Mouse (Mus musculus) embryonic facial prominence, embryonic 11.5 days (tissue): ENCODE results near the gene Ncoa7. TPM values are rescaled to one million over a fixed set of nuclear protein-coding genes. Genes with fewer than 3 reads are reported as not detected.

ENCODE experiments used
- ATAC-seq: fragments of 200-750 bp; cut with Nextera tagmentation; replicated peaks from 2 replicates; pipeline ENCODE4 v1.8.0; 2017; ENCODE audit warnings: low read depth; ENCODE audit not compliant: insufficient number of reproducible peaks, low FRiP score, low TSS enrichment
- DNase-seq: peaks from one replicate; pipeline ENCODE4 v3.0.0-alpha.2; 2015; ENCODE audit warnings: low spot score
- H3K27ac ChIP-seq: fragments of 300-500 bp; sonication (generic); replicated peaks from 2 replicates; pipeline ENCODE4 v1.5.1; 2014; ENCODE audit warnings: mild to moderate bottlenecking, low read depth, low read length, control low read depth
- H3K27me3 ChIP-seq: fragments of 300-500 bp; sonication (generic); 2 replicates; pipeline ENCODE4 v1.6.1; 2014; ENCODE audit warnings: mild to moderate bottlenecking, low read length, moderate library complexity, mixed read lengths; ENCODE audit not compliant: control insufficient read depth, insufficient read depth
- H3K36me3 ChIP-seq: fragments of 300-500 bp; sonication (generic); replicated peaks from 2 replicates; pipeline ENCODE4 v1.6.1; 2014; ENCODE audit warnings: low read depth, mild to moderate bottlenecking, low read length, moderate library complexity, mixed read lengths; ENCODE audit not compliant: control insufficient read depth, insufficient read depth
- H3K4me1 ChIP-seq: fragments of 300-500 bp; sonication (generic); 2 replicates; pipeline ENCODE4 v1.6.1; 2014; ENCODE audit warnings: low read length, mixed read lengths; ENCODE audit not compliant: control insufficient read depth, insufficient read depth
- H3K4me2 ChIP-seq: fragments of 300-500 bp; sonication (generic); 2 replicates; pipeline ENCODE4 v1.6.1; 2014; ENCODE audit warnings: low read depth, mild to moderate bottlenecking, control low read depth, low read length, moderate library complexity
- H3K4me3 ChIP-seq: fragments of 300-500 bp; sonication (generic); 2 replicates; pipeline ENCODE4 v1.5.1; 2014; ENCODE audit warnings: low read depth, low read length, control low read depth
- H3K9ac ChIP-seq: fragments of 300-500 bp; sonication (generic); replicated peaks from 2 replicates; pipeline ENCODE4 v1.6.1; 2014; ENCODE audit warnings: mild to moderate bottlenecking, control low read depth, low read length
- H3K9me3 ChIP-seq: fragments of 300-500 bp; sonication (generic); replicated peaks from 2 replicates; pipeline ENCODE4 v1.6.1; 2016; ENCODE audit warnings: mild to moderate bottlenecking, low read length, inconsistent platforms, mixed read lengths; ENCODE audit not compliant: control insufficient read depth
- WGBS: fragments of 180-500 bp; shearing (Covaris S2); extraction: QIAGEN DNeasy Blood & Tissue Kit; methylation state at CpG from one replicate; pipeline ENCODE4 v1.1.7; 2014; 5-methylcytosine and 5-hydroxymethylcytosine counted together
- polyA plus RNA-seq: library from polyadenylated mRNA; unstranded; fragments of >200 nt; fragmentation: Nextera tagmentation; extraction: Ambion mirVana; gene quantifications from 2 replicates; pipeline ENCODE4 v1.2.1, GENCODE M21; 2014

Ncoa7 gene
- polyA plus RNA-seq, 1 experiment from 2014 or later, result 9.7 TPM

DNA sequence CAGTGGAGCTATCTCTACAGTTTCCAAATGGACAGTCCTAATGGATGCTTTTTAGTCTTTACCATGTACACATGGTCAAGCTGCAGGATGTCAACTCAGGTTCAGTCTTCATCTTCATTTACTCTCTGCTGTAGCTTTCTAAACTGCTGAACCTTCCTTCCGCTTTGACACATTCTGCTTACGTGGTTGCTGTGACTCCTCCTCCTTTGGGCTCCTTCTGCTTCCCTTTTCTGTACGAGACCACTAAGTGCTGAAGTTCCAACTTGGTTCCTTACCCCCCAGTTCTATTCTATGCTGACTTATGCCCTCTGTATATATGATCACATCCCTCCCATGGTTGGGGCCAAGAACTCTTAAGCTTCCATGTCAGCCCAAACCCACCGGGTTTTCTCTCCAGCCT, 51.5 kb downstream of the Ncoa7 start:
- Histone ChIP-seq H3K9me3 (no peaks in the 10 kb centered on the region), H3K4me1 (no peaks in the 10 kb centered on the region), H3K4me3 (no peak overlapping the region), H3K9ac (no peak overlapping the region), H3K27me3 (no peaks in the 10 kb centered on the region), H3K36me3 (no peaks in the 10 kb centered on the region), H3K4me2 (no peak overlapping the region), H3K27ac (no peak overlapping the region)
- DNase-seq, result no peak
- ATAC-seq, result no peak
- WGBS, result 96% methylated on average over 4 of the region's 4 CpGs

DNA sequence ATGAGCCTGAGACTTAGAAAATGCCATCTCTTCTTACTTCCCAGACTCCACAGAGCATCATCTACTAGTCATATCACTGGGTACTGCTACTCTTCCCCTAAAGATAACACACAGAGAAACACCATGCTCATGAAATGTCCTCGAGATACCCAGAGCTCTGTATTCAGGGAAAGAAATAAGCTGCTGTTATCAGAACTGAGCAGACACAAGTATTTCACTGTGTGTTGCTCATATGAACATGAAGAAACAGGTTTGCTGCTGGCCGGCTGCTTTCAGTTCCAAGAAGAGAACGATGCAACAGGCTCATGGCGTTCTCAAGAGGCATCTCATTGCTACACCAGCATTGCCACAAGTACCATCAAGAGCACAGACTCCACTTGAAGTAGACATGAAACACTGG, 53.3 kb downstream of the Ncoa7 start:
- Histone ChIP-seq H3K4me1 (no peaks in the 10 kb centered on the region), H3K27ac (no peak overlapping the region), H3K36me3 (no peaks in the 10 kb centered on the region), H3K9ac (no peak overlapping the region), H3K4me2 (no peak overlapping the region), H3K4me3 (no peak overlapping the region), H3K27me3 (no peaks in the 10 kb centered on the region), H3K9me3 (no peaks in the 10 kb centered on the region)
- no peak for ATAC-seq
- 86% methylated on average over 4 of the region's 4 CpGs for WGBS
- DNase-seq, result no peak

DNA sequence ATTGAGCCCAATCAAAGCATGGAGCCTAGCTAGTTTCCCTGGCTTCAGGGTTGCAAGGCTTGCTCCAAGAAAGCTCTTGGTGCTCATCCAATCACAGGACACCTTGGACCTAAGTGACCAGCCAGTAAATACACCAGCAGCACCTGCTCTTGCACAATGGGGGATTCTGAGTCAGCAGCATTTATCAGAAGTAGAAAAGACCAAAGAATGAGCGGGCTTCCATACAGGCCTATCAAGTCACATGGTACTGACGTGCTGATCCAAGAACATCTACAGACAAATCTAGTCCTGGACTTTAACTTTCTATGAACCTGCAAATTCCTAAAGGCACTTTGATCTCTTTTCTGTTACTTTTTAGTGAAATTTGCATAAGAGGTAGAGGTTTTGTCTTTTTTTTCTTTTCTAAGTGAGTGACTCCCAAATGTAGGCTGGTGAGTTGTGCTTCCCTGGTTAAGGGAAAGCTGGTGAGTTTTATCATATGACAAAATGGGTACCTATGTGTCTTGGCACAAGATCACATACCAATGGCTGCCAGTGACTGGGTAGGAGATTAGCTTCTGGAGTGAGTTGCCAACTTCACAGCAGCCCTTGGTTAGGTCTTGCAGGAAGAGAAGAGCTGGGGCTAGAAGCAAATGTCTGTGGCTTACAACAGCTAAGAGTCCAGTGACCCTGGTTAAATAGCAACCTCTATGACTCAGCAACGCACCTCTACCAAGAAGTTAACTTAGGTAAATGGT, 57.7 kb downstream of the Ncoa7 start:
- Histone ChIP-seq H3K4me1 (no peaks in the 10 kb centered on the region), H3K27me3 (no peaks in the 10 kb centered on the region), H3K4me2 (no peak overlapping the region), H3K27ac (no peak overlapping the region), H3K9ac (no peak overlapping the region), H3K36me3 (no peaks in the 10 kb centered on the region), H3K4me3 (no peak overlapping the region), H3K9me3 (no peaks in the 10 kb centered on the region)
- WGBS, result 92% methylated on average over 3 of the region's 3 CpGs
- DNase-seq (no peak), ATAC-seq (no peak)

DNA sequence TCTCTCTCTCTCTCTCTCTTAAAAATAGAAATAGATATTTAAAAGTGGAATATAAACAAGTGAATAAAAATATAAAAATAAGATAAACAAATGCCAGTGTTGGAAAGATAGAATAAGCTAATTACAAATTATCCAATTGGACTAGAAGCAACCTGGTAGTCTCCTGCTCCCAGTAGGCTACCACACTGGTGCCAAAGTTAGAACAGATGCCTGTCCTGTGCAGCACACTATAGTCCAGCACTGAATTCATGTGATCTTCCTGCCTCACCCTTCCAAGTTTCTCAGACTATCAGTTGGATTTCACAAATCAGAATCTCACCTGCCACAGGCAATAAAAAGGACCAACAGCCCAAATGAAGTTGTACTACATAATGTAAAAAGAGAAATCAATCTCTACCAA, 59.9 kb downstream of the Ncoa7 start:
- no peaks in the 10 kb centered on the region for H3K9me3 ChIP-seq
- DNase-seq (no peak), ATAC-seq (no peak)
- no peaks in the 10 kb centered on the region for H3K27me3 ChIP-seq
- H3K4me2 ChIP-seq, result no peak overlapping the region
- H3K9ac ChIP-seq, result no peak overlapping the region
- no peak overlapping the region for H3K4me3 ChIP-seq
- no peaks in the 10 kb centered on the region for H3K4me1 ChIP-seq
- H3K27ac ChIP-seq, result no peak overlapping the region
- no peaks in the 10 kb centered on the region for H3K36me3 ChIP-seq

DNA sequence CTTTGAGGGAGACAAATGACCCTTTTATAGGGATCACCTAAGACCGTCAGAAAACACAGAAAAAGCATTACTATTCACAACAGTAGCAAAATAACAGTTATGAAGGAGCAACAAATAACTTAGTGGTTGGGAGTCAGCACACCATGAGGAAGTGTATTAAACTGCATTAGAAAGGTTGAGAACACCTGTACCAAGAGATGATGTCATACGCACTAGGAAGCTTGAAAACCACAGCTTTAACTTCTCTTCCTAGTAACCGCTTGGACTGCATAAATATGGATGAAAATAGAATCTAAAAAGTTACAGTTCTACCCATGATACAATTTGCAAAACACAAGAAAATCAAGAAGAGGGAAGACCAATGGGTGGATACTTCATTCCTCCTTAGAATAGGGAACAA, 64.7 kb downstream of the Ncoa7 start:
- no peak overlapping the region for H3K27ac ChIP-seq
- ATAC-seq, result no peak
- no peak overlapping the region for H3K9ac ChIP-seq
- 91% methylated on average over 3 of the region's 3 CpGs for WGBS
- H3K9me3 ChIP-seq, result no peaks in the 10 kb centered on the region
- H3K4me2 ChIP-seq, result no peak overlapping the region
- no peaks in the 10 kb centered on the region for H3K27me3 ChIP-seq
- no peak overlapping the region for H3K4me3 ChIP-seq
- H3K4me1 ChIP-seq, result no peaks in the 10 kb centered on the region
- no peaks in the 10 kb centered on the region for H3K36me3 ChIP-seq
- no peak for DNase-seq

DNA sequence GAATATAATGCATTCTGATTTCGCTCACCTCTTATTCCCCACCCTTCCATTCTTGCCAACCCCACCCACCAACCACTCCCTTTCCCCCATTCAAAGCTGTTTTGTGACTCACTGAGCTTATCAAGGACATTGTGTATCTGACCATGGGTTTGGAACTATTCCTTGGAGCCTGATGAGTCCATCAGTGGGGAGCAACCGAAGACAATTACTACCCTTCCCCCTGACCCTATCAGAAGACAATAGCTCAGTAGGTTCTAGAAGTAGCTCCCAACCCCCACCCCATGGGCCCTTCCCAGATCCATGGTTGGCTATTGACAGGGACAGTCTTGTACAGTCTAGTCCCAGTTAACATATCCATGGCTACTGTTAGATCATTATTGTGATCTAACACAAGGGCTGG, 65.8 kb downstream of the Ncoa7 start:
- ATAC-seq (no peak), DNase-seq (no peak)
- H3K4me2 ChIP-seq, result no peak overlapping the region
- no peak overlapping the region for H3K27ac ChIP-seq
- WGBS, result 89% methylated on average over 2 of the region's 2 CpGs
- no peaks in the 10 kb centered on the region for H3K9me3 ChIP-seq
- no peak overlapping the region for H3K9ac ChIP-seq
- no peaks in the 10 kb centered on the region for H3K4me1 ChIP-seq
- H3K4me3 ChIP-seq, result no peak overlapping the region
- H3K36me3 ChIP-seq, result no peaks in the 10 kb centered on the region
- H3K27me3 ChIP-seq, result no peaks in the 10 kb centered on the region

DNA sequence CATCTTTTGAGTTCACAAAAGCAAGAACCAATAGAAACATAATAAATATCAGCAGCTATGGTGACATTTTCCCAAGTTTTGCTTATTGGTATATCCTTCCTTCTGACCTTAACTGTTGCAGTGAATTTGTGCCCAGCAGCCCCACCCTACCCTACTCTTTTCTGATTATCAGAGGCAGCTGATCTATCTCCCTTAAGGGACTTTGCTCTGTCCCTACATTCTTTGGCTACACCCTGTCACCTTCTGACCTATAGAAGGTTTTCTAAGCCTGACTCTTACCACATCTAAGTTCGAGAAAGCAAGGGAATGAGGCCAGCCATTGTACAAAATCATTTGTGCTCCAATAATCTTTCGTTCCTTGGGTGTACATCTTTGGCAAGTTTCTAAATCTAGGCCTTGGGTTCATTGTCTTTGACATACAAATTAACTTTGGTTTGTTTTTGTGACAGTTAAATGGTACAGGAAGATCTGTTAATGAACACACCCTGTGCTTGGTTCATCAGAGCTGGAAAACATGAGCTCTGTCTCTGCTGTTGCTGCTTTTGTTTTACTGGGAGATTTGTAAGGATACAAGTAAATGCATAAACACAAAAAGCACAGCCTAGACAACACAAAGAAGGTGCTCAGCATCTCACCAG, 69.9 kb downstream of the Ncoa7 start:
- H3K9ac ChIP-seq, result no peak overlapping the region
- WGBS, result 74% methylated on average over 2 of the region's 2 CpGs
- H3K9me3 ChIP-seq, result no peaks in the 10 kb centered on the region
- ATAC-seq, result no peak
- H3K27ac ChIP-seq, result no peak overlapping the region
- no peak for DNase-seq
- H3K4me3 ChIP-seq, result no peak overlapping the region
- H3K36me3 ChIP-seq, result no peaks in the 10 kb centered on the region
- H3K4me1 ChIP-seq, result no peaks in the 10 kb centered on the region
- H3K27me3 ChIP-seq, result no peaks in the 10 kb centered on the region
- no peak overlapping the region for H3K4me2 ChIP-seq

DNA sequence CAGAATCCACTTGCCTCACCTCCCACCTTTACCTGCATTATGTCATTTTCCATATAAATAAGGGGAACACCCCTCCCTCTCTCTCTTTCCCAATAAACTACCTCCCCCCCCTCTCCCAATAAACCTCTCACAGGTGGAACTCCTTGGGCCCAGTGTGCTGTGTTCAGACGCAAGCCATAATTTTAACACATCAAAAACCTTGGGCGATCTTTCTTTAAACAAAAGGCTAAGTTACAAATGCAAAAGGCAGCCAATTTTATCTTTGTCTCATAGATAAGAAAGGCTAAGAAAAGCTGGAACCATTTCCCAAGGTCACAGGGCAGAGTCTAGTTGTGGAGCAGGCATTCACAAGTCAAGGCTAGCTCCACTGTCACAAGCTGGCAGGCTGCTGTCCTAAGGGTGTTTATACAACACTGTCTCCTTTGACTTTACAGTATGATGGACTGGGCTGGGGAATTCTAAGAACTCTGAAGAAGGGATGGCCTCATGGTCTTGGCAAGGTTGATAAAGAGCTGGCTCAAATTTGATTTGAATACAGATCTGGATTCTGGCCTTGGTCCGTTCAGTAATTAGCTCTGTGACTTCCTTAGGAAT, 71.7 kb downstream of the Ncoa7 start:
- DNase-seq, result no peak
- Histone ChIP-seq H3K9me3 (no peaks in the 10 kb centered on the region), H3K27ac (no peak overlapping the region), H3K4me2 (no peak overlapping the region), H3K4me3 (no peak overlapping the region), H3K9ac (no peak overlapping the region), H3K36me3 (no peaks in the 10 kb centered on the region), H3K27me3 (no peaks in the 10 kb centered on the region), H3K4me1 (no peaks in the 10 kb centered on the region)
- 88% methylated on average over 3 of the region's 3 CpGs for WGBS
- ATAC-seq, result no peak
